Mouse (Mus musculus): ENCODE data around the gene Zc3hc1. TPM values are rescaled to one million over a fixed set of nuclear protein-coding genes. Genes with fewer than 3 reads are reported as not detected.

Gene Zc3hc1
- polyA plus RNA-seq, 1 experiment from 2014 or later = 62.7 TPM

DNA sequence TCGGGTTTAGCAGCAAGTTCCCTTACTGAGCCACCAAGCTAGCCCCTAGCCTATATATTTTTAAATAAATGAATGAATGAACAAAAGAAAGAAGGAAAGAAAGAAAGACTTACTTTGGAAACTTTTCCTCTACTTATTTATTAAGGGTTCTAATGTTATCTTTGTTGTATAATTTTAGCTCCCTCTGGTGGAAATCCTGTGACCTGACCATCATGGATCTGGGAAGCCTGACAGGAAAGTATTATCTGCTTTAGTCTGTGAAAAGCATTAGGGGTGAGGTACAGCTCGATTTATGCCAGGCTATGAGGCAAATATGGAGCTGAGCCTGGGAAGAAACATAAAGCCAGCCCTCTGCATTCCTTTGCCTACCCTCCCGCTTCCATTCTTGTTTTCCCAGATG is 21.5 kb downstream of the Zc3hc1 start:
- H3K27me3 ChIP-seq = no peaks in the 10 kb centered on the region
- no peaks in the 10 kb centered on the region for H3K9me3 ChIP-seq
- no peak overlapping the region for H3K27ac ChIP-seq
- 0 out of 2 replicates have a peak, but pooled peaks cover under 1% of the 10 kb centered on the region for H3K4me1 ChIP-seq
- no peak overlapping the region for H3K9ac ChIP-seq
- ATAC-seq (ENCODE audit: borderline replicate concordance, extremely low read depth, low FRiP score, low TSS enrichment) = no peak
- no peak overlapping the region for H3K4me2 ChIP-seq
- H3K4me3 ChIP-seq = no peak overlapping the region
- WGBS = 82% methylated on average over 3 of the region's 3 CpGs
- peaks cover 93% of the 10 kb centered on the region for H3K36me3 ChIP-seq

DNA sequence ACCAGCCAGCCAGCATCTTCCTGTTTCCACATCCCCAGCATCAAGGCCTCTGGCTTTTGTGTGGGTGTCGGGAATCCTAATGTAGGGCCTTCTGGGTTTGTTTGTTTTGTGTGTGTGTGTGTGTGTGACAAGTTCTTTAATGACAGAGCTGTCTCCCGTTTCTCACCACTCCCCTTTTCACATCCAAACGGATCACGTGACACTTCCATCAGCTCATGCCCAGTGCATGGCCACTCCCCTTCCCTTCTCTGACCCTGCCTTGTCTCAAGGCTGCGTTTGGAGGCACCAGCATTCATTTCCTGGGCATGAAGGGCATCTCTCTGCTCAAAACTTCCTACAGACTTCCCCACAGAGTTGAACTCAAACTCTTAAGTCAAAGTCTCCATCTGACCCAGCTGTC is 27.0 kb downstream of the Zc3hc1 start:
- no peaks in the 10 kb centered on the region for H3K9me3 ChIP-seq
- H3K36me3 ChIP-seq = peaks cover 40% of the 10 kb centered on the region
- H3K4me1 ChIP-seq = no peaks in the 10 kb centered on the region
- WGBS = 16% methylated on average over 5 of the region's 5 CpGs
- no peak overlapping the region for H3K27ac ChIP-seq
- no peak overlapping the region for H3K9ac ChIP-seq
- H3K4me3 ChIP-seq = no peak overlapping the region
- H3K4me2 ChIP-seq = no peak overlapping the region
- ATAC-seq (ENCODE audit: borderline replicate concordance, extremely low read depth, low FRiP score, low TSS enrichment) = no peak
- no peaks in the 10 kb centered on the region for H3K27me3 ChIP-seq

DNA sequence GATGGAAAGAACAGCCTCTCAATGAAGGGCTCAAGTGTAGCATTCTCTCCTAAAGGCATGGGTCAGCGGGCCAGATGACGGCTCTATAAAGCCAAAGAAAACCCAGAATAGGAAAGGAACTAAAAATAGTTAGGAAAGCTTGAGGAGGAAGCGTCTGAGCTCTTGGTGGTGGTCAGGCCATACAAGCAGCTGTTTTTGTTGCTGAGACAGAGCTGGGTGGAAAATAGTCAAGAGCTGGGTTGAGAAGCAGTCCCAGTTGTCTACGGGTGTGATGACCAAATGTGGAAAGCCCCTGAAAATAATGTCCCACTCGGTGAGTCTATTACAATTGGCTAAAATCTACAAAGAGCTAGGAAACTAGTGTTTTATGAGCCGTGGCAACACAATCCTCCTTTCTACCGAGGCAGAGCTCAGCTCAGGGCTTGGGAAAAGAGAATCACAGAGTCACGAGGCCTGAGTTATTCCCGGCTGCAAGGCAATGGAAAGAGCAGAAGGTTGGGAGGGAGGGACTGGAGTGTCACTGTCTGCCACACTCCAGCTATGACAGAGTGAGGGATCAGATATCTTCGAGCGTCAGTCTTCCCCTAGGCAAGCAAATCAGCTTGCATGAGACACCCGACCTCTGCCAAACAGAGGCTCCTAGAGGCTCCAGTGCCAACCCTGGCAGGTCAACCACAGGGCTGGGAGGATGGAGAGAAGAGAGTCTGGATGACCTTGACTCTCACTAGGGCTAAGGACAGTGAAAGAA is 30.9 kb downstream of the Zc3hc1 start:
- Histone ChIP-seq H3K4me3 (no peak overlapping the region), H3K36me3 (peaks cover 4% of the 10 kb centered on the region; the same call in 1 of the 2 replicates), H3K27ac (no peak overlapping the region), H3K27me3 (no peaks in the 10 kb centered on the region), H3K9me3 (no peaks in the 10 kb centered on the region), H3K4me1 (peaks cover 6% of the 10 kb centered on the region; the same call in 1 of the 2 replicates), H3K9ac (no peak overlapping the region), H3K4me2 (no peak overlapping the region)
- 69% methylated on average over 12 of the region's 12 CpGs for WGBS
- no peak for ATAC-seq (ENCODE audit: borderline replicate concordance, extremely low read depth, low FRiP score, low TSS enrichment)

DNA sequence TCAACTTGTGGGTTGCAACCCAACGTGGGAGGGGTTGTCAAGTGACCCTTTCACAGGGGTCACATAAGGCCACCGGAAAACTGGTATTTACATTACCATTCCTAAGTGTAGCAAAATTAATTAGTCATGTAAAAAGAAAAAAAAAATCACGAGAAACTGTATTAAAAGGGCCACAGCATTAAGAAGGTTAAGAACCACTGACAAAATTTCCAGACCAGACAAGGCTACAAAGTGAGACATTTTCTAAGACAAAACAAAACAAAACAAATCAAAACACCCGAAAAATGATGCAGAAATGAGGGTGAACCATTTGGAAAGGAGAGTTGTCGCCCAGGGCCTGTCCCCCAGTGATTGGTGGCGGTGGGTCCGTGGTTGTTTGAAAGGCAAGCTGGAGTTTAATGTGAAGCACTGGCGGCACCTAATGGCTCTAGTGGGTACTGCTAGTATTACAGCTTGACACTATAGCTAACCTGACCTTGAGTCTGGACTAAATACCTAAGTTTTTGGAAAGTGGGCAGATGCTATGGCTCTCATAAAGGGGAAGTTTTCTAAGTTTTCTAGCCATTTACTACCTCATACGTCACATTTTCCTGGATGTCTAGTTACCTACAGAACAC is 33.2 kb downstream of the Zc3hc1 start:
- Histone ChIP-seq H3K4me1 (peaks cover 6% of the 10 kb centered on the region; the same call in 1 of the 2 replicates), H3K4me3 (no peak overlapping the region), H3K36me3 (no peaks in the 10 kb centered on the region), H3K9me3 (no peaks in the 10 kb centered on the region), H3K27me3 (no peaks in the 10 kb centered on the region), H3K4me2 (no peak overlapping the region), H3K27ac (no peak overlapping the region), H3K9ac (no peak overlapping the region)
- 14% methylated on average over 9 of the region's 9 CpGs for WGBS
- 0 out of 2 replicates have a peak, but pooled peaks have one; percentile 46 for ATAC-seq (ENCODE audit: borderline replicate concordance, extremely low read depth, low FRiP score, low TSS enrichment)

DNA sequence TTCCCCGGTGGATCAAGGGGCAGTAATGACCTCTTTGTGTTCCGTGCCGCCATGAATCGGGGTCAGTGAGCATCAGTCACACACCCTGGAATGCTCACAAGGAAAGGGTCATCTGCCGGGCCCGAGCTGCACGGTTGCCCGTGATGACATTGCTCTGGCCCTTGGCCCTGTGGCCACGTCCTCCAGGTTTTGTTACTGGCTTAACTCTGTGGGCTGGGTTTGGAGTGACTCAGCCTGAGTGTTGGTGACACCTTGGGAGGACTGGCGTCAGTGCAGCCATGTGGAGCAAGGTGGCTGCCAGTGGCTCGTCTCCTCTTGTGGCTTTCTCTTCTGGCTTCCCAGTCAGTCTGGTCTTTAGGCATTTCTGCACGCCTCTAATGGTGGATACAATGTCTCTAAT is 34.1 kb downstream of the Zc3hc1 start:
- Histone ChIP-seq H3K9me3 (no peaks in the 10 kb centered on the region), H3K4me1 (peaks cover 6% of the 10 kb centered on the region; the same call in 1 of the 2 replicates), H3K4me3 (no peak overlapping the region), H3K36me3 (no peaks in the 10 kb centered on the region), H3K27ac (no peak overlapping the region), H3K4me2 (no peak overlapping the region), H3K27me3 (no peaks in the 10 kb centered on the region), H3K9ac (no peak overlapping the region)
- 81% methylated on average over 12 of the region's 12 CpGs for WGBS
- no peak for ATAC-seq (ENCODE audit: borderline replicate concordance, extremely low read depth, low FRiP score, low TSS enrichment)

DNA sequence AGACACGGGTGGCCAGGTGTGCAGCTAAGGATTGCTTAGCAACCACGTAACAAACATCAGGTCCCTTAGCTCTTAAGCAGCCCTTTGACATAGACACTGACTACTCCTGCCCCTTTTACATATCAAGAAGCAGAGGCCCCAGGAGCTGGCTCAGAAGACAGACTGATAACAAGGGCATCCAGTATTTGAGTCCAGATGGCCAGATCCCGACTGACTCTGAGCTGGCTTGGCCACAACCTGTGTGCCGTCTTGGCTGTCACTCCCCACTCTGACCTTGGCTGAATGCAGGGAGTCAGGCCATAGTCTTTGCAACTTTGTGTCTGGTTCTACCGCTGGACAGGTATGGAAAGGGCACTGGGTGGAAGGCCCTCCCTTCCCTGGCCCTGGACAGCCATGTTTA is 34.7 kb downstream of the Zc3hc1 start:
- Histone ChIP-seq H3K27me3 (no peaks in the 10 kb centered on the region), H3K27ac (no peak overlapping the region), H3K9ac (no peak overlapping the region), H3K4me1 (peaks cover 6% of the 10 kb centered on the region; the same call in 1 of the 2 replicates), H3K4me2 (no peak overlapping the region), H3K9me3 (no peaks in the 10 kb centered on the region), H3K4me3 (no peak overlapping the region), H3K36me3 (no peaks in the 10 kb centered on the region)
- no peak for ATAC-seq (ENCODE audit: borderline replicate concordance, extremely low read depth, low FRiP score, low TSS enrichment)
- WGBS = 72% methylated on average over 5 of the region's 5 CpGs

DNA sequence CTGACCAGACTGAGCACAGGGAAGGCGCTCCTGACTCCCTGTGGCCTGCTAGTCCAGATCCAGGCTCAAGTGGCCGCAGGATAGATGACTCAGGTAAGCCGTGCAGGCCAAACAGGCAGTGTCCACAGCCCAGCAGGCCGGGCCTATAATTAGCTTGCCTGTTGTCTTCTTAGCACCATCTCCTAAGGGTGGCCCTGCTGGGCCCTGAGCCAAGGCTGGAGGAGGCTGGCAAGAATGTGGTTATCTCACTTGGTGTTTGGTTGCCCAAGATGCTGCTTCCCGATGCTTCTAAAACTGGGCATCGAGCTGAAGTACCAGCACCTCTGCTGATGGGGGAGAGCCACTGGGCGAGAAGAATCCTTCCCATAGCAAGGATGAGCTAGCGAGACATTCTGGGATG is 35.1 kb downstream of the Zc3hc1 start:
- Histone ChIP-seq H3K36me3 (no peaks in the 10 kb centered on the region), H3K27me3 (no peaks in the 10 kb centered on the region), H3K9ac (no peak overlapping the region), H3K4me2 (no peak overlapping the region), H3K27ac (no peak overlapping the region), H3K9me3 (no peaks in the 10 kb centered on the region), H3K4me3 (no peak overlapping the region), H3K4me1 (peaks cover 6% of the 10 kb centered on the region; the same call in 1 of the 2 replicates)
- WGBS = 74% methylated on average over 8 of the region's 8 CpGs
- ATAC-seq (ENCODE audit: borderline replicate concordance, extremely low read depth, low FRiP score, low TSS enrichment) = no peak

DNA sequence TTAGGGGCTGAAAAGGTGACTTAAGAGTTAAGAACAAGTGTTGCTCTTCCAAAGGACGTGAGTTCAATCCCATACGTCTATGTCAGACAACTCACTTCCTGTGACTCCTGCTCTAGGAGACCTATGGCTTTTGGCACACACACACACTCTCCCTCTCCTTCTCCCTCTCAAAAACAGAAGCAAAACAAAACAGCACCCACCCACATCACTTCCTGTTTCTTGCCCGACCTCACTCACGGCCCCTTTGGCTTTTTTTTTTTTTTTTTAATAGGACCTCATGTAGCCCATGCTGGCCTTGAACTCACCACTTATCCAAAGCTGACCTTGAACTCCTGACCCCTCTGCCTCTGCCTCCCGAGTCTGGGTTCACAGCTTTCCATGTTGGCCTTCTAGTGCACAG is 36.1 kb downstream of the Zc3hc1 start:
- no peak overlapping the region for H3K9ac ChIP-seq
- H3K27me3 ChIP-seq = no peaks in the 10 kb centered on the region
- H3K9me3 ChIP-seq = no peaks in the 10 kb centered on the region
- H3K4me1 ChIP-seq = peaks cover 6% of the 10 kb centered on the region; the same call in 1 of the 2 replicates
- H3K4me2 ChIP-seq = no peak overlapping the region
- 27% methylated on average over 5 of the region's 5 CpGs for WGBS
- ATAC-seq (ENCODE audit: borderline replicate concordance, extremely low read depth, low FRiP score, low TSS enrichment) = no peak
- no peak overlapping the region for H3K27ac ChIP-seq
- no peaks in the 10 kb centered on the region for H3K36me3 ChIP-seq
- no peak overlapping the region for H3K4me3 ChIP-seq

DNA sequence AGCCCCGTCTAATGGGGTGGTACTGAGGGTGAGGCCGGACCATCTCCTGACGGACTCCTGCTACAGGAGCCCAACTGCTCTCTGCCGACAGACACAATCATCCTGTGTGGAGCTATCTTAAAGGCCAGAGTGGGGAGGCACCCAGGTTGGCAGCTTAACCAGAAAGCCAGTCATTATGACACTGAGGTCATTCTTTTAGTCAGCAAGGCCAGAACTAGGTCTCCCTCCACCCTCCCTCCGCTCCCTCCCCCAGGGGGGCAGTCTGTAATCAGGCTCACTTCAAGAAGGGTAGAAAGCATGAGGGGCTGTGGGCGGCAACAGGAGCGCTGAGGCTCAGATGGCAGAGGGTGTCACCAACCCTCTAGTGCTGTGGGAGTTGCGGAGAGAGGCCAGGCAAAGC is 37.2 kb downstream of the Zc3hc1 start:
- H3K9ac ChIP-seq = no peak overlapping the region
- H3K36me3 ChIP-seq = no peaks in the 10 kb centered on the region
- H3K27ac ChIP-seq = no peak overlapping the region
- H3K27me3 ChIP-seq = no peaks in the 10 kb centered on the region
- WGBS = 67% methylated on average over 8 of the region's 8 CpGs
- no peaks in the 10 kb centered on the region for H3K9me3 ChIP-seq
- no peak overlapping the region for H3K4me3 ChIP-seq
- no peak overlapping the region for H3K4me2 ChIP-seq
- H3K4me1 ChIP-seq = peaks cover 6% of the 10 kb centered on the region; the same call in 1 of the 2 replicates
- no peak for ATAC-seq (ENCODE audit: borderline replicate concordance, extremely low read depth, low FRiP score, low TSS enrichment)

DNA sequence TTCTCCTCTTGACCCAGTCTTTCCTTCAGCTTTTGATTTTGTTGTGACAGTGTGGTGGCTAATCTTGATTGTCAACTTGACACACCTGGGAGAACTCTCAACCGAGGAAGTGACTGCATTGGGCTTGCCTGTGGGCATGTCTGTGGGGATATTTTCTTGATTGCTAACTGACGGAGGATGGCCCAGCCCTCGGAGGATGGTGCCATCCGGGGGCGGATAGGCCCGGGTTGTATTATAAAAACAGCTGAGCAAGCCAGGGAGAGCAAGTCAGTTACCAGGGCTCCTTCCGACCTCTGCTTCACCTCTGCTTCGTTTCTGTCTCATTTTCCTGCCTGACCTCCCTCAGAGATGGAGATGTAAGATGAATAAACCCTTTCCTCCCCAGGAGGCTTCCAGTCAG is 38.1 kb downstream of the Zc3hc1 start:
- whole genome bisulfite sequencing = 44% methylated on average over 8 of the region's 8 CpGs
- Histone ChIP-seq H3K36me3 (no peaks in the 10 kb centered on the region), H3K4me1 (peaks cover 6% of the 10 kb centered on the region; the same call in 1 of the 2 replicates), H3K27me3 (no peaks in the 10 kb centered on the region), H3K9ac (no peak overlapping the region), H3K27ac (no peak overlapping the region), H3K4me3 (no peak overlapping the region), H3K4me2 (no peak overlapping the region), H3K9me3 (no peaks in the 10 kb centered on the region)
- no peak for ATAC-seq (ENCODE audit: borderline replicate concordance, extremely low read depth, low FRiP score, low TSS enrichment)

DNA sequence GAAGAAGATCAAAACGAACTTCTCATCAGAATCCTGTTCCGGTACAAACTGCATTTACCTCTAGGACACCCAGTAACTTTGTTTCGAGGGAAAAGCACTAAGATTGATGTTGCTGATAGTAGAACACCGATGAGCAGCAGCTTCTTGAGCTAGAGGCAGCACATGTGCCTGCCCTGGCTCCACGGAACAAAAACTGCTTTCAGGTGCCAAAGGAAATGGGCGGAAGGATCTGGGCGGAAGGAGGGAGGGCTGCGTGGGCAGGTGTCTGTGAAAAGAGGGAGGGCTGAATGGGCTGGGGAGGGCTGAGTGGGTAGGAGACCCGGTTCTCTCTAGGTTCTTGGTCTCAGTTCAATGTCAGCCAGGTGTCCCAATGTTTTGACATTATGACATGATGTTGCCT is 39.5 kb downstream of the Zc3hc1 start:
- H3K9me3 ChIP-seq = no peaks in the 10 kb centered on the region
- H3K27ac ChIP-seq = no peak overlapping the region
- no peak overlapping the region for H3K9ac ChIP-seq
- no peak overlapping the region for H3K4me3 ChIP-seq
- no peaks in the 10 kb centered on the region for H3K27me3 ChIP-seq
- H3K4me2 ChIP-seq = no peak overlapping the region
- H3K36me3 ChIP-seq = no peaks in the 10 kb centered on the region
- WGBS = 63% methylated on average over 9 of the region's 9 CpGs
- no peak for ATAC-seq (ENCODE audit: borderline replicate concordance, extremely low read depth, low FRiP score, low TSS enrichment)
- peaks cover 6% of the 10 kb centered on the region; the same call in 1 of the 2 replicates for H3K4me1 ChIP-seq

DNA sequence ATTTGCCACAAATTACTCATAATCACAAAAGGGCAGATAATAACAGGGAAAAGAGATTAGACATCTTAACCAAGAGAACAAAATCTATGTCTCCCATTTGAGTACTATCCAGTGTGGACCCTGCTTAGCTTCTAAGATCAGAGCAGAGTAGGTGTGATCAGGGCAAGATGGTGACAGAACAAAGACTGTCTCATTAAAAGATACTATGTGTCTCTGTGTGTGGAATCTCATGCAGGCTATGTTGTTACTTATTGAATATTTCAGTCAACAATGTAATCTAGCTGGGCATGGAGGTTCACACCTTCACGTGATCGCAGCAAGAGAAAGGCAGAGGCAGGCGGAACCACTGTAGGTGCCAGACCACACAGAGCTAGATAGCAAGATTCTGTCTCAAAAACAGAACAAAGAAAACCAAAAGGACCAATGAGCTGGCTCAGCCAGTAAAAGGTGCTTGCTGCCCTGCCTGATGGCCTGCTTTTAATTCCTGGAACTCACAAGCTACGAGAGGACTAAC is 43.5 kb downstream of the Zc3hc1 start:
- Histone ChIP-seq H3K27me3 (no peaks in the 10 kb centered on the region), H3K9me3 (no peaks in the 10 kb centered on the region), H3K4me1 (no peaks in the 10 kb centered on the region), H3K4me3 (no peak overlapping the region), H3K27ac (no peak overlapping the region), H3K4me2 (no peak overlapping the region), H3K9ac (no peak overlapping the region), H3K36me3 (no peaks in the 10 kb centered on the region)
- 81% methylated on average over 4 of the region's 4 CpGs for WGBS
- no peak for ATAC-seq (ENCODE audit: borderline replicate concordance, extremely low read depth, low FRiP score, low TSS enrichment)
